Mouse (Mus musculus) kidney, postnatal 4 days (tissue): ENCODE measurements at regions not wholly inside any gene's neighbourhood (a gene's known extent, or its start where the extent isn't known, plus 50 kb on each side); places are given as distances from the start of the nearest gene placed in this dataset.

ENCODE experiments used
- DNase-seq, 2 experiments: peaks; one replicate each; pipeline ENCODE4 v3.0.0; 2021; ENCODE audit warnings: mixed read lengths in 2 of 2

DNA sequence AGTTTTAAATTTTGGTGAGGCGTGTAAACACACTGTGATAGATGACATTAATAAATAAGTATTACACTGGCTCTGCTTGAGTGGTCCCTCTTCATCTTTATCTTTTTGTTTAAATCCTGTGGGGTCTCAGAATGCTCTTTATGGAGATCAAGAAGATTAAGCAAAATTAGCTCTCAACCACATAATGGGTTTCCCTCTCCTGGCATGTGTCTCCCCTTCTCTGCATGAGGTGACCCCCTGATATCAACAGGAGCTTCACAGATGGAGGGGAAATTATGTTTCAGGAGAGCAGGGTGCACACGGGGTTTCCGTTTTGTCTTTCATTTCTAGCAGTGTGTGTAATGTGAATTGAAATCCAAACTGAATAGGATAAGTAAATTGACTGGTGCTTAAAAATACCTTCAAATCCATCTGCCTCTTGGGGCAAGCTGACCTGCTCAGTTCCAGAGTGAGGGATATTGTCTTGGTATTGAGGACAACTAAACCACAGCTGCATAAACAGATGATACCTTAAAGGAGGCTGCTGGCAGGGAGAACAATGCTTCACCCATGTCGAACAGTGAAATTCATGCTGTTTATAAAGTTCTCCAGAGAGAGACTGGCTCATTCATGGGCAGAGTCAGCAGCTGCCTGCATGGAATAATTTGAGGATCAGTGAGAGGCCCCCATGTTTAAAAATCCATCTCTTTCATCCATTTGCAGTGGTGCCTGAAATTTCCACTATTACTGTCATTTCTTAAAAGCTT lies 518.3 kb upstream of the Nr2f1 start:
- DNase-seq = no peak

DNA sequence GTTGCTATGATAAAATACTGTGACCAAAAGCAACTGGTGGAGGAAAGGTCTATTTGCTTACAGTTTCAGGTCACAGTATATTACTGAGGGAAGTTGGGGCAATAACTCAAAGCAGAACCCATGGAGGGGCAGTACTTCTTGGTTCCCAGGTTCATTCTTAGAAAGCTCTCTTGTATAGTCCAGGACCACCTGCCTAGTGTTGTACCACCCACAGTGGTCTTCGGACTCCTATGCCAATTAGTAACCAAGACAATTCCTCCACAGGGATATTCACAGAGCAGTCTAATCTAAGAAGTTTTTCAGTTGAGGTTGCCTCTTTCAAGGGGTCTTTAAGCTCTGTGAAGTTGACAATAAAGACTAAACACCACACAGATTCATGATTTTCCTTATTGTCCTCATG lies 517.6 kb upstream of the Nr2f1 start:
- DNase-seq = no peak

- DNase-seq = no peak
Measured at GRCm38 (mm10) chr13:78704693-78705092, 505.1 kb upstream of the Nr2f1 start.

- peak; percentile 5 to 15 for DNase-seq
Measured at GRCm38 (mm10) chr13:78697814-78698519, 498.4 kb upstream of the Nr2f1 start.

DNA sequence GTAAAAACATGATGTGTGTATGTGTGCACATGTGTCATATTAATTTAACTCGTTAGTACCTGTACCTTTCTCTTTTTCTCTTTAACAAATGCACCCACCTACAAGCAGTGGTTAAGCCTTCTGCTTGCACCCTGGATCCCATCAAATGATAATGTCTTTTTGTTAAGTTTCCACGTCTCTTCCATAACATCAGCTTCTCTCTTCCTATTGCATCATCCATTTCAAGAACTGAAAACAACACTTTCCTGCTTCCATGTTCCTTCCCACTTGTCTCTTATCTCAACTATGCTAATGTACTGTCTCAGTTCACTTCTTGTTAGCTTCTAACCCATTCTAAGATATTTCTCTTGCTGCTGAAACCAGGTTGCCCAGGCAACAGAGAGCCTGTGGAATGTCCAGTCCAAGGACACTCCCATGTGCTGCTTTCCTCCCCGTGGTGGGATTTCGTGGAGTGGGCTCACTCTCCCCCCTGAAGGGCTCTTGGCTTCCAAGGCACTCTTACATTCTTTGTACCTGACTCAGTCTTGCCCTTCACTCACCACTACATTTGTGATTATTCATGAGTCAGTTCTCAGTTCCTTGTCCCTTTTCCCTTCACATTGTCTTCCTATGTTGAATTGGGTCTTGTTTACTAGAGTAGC lies 479.8 kb upstream of the Nr2f1 start:
- DNase-seq = peak in 1 of 2 experiments; percentile 1

- DNase-seq = no peak
Measured at GRCm38 (mm10) chr13:78678241-78678640, 478.7 kb upstream of the Nr2f1 start.

DNA sequence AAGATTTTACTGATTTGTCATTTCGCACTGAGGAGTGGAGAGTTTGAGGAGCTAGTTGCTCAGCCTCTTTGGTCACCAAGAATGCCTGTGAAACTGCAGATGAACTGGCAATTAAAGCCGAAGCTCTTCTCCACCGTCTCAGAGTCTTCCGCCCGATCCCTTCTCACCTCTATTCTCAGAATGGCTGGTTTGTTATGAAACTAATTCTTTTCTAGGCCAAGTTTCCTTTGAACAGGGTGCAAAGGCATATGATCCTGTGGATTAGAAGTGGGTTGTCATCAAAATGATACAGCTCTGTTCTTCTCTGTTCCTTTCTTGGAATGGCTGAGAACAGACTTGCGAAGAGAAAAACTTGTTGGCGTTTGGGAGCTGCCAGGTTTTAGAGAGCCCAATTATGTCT lies 458.7 kb upstream of the Nr2f1 start:
- no peak for DNase-seq

DNA sequence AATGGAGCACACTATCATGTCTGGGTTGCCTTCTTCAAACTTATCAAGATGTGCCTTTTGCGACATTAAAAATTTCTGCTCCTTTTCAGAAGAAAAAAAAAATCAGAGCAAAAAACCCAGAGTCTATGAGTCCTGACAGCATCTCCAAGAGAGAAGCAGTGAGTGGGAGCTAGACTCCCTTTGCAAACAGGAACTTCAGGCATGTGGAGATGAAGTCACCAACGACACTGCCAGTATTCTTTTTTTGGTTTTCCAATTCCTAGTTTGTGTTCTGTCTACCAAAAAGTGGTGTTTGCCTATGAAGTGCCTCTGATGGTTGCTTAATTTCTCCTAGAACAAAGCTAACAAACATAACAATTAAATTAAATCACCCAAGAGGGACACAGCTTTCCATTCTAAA lies 457.2 kb upstream of the Nr2f1 start:
- DNase-seq = no peak

DNA sequence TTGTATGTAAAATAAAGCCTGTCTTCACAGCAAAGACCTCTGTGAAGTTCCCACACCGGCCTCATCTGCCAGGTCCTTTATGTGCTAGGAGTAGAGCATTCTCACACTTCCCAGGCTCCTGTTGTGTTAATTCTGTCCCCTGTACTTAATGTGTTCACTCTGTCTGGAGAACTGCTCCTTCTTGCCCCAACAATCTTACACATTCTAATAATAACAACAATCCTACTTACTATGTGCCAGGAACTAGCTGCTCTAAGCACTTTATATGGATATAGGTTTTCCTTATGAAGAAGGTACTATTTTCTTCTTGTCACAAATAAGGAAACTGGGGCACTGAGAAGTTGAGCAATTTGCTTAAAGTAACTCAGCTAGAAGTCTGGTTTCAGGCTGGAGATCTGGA lies 456.6 kb upstream of the Nr2f1 start:
- no peak for DNase-seq

DNA sequence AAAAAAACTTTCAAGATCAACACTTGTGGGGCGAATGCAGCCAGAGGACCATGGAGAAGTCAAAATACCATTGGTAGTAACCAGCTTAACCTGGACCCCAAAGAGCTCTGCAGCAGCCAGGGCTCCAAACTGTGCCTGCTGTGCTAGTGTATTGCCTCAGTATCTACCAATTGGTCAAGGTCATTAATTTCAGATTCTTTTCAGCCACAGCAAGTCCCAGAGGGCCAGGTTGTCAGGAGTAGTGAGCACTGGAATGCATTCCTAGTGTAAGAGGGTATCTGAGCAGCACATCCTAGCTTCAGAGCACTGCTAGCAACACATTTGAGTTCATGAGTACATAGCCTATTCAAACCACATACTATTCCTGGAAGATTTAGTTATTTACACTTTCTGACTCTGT lies 451.3 kb upstream of the Nr2f1 start:
- DNase-seq = no peak

DNA sequence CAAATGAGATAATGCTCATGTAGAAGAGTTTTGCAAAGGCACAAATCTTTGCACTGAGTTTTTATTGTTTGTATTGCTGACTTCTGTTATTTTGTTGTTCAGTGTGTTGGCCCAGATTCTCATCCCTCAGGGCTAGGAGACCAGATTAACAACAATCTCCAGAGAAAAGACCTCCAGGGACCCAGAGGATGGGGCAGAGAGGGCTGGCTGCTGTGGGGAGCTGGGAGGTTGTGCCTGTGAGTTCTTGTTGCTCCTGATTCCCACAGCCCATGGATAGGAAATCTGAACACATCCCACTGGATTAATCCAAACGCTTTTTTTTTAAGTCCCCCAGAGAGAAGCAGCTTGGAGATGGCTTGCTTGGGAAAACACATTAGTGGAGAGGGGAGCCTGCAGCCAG lies 445.0 kb upstream of the Nr2f1 start:
- no peak for DNase-seq

DNA sequence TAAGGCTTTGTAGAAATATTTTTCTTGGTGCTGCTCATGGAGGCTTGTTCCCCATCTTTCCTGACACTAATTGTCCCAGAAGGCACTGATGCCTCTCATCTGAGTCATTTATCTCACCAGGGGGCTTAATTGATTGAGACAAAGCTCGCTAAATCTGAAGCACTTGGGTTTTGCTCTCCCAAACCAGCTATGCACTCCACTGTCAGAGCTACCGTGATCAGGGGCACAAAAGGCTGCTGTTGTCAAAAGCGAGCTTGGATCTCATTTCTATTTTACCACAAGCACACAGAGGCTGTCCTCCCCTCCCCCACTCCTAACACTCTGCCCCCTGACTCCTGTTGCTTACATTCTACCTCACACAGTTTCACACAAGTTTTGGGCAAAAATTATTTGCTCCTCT lies 443.5 kb upstream of the Nr2f1 start:
- no peak for DNase-seq

DNA sequence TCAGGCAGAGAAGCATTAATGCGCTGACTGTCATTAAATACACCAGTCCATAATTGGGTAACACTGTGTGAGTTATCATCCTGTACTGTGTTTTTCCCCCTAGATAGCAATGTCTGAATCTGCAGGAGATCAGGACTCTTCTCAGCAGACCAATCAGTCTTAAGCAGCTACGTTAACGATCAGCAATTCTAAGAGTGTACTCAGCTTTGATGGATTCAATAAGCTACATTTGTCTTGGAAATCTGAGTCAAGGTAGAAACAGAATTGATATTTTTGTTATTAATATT lies 442.8 kb upstream of the Nr2f1 start:
- no peak for DNase-seq

DNA sequence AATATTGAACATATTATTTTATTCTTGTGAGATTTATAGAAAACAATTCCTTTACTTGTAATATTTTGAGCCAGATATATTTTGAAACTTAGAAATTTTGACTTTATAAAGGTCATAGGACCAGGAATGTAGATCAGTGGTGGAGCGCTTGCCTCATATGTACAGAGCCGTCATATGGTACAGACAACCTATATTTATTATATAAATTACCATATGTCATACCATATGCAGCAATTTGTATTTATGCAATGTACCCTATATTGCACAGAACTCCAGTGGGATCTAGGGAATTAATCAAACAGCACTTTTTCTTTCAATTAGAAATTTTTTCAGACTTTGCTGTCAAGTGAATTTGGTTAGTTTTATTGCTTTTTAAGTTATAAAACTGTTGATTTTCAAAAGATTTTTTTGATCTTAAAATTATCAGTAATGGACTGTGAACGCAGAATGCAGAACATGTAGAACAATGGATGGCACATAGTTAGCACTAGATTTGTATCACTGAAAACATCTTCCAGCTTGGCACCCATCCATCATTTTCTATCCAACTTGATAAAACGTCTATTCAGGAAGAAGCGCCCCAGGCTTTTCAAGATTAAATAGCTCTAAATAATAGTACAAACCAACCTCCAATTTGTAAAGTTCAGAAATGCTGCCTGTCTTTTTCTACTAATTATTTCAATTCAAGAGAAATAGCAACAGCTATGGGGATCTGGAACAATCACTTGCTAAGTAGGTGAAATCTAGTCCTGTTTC lies 442.3 kb upstream of the Nr2f1 start:
- no peak for DNase-seq

DNA sequence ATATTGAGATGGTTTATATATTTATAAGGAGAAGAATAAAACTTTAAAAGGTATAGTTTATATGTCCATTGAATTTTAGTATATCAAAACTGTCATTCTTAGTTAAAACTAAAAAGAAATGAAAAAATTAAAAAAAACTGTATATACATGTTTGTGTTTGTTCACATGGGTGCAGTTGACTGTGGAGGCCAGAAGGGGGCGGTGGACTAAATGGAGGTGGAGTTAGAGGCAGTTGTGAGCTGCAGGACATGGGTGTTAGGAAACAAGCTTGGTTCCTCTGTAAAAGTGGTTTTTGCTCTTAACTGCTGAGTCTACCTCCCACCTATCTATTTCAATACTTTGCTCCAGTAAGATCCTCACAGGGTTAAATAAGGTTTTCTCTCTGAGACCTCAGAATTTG lies 440.8 kb upstream of the Nr2f1 start:
- no peak for DNase-seq

DNA sequence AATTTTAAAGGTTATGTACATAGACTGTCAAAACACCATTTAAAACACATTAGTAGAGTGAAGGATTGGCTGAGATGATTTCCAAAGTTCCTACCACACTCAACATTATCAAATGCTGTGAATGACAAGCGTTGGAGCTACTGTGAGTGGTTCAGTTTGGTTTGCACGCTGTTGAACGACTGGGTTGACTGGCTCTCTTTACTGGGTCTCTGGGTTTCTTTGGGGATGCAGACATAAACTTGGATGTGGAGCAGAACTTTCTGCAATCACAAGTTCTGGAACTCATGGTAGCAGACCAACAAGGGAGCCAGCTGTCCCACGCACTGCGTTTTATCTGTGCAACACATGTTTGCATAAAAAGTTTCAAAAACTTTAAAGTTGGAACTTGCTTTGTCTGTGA lies 438.9 kb upstream of the Nr2f1 start:
- DNase-seq = no peak

GRCm38 (mm10) chr13:78631609-78632008 lies 432.1 kb upstream of the Nr2f1 start:
- DNase-seq = no peak

GRCm38 (mm10) chr13:78629041-78629727 lies 429.6 kb upstream of the Nr2f1 start:
- DNase-seq = peak; percentile 19 to 27

DNA sequence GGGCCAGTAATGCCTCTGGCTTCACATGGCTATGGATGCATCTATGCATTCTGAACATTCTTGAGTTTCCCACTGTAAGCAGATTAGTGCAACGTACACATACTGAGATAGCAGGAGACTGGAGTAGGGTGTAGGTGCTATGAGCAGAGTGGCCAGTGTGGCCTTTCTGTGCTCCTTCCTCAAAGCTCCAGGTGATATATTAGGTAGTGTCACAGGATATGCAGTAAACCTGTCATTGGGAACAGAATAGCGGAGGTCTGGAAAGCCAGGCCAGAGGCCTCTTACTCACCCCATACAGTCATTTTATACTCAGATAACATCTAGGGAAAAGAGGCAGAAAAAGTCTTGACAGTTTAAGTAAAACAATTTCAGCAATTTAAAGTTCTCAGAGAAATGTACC lies 424.1 kb upstream of the Nr2f1 start:
- no peak for DNase-seq

- DNase-seq = no peak
Measured at GRCm38 (mm10) chr13:78602861-78603211, 403.3 kb upstream of the Nr2f1 start.

GRCm38 (mm10) chr13:78602211-78602860 lies 402.8 kb upstream of the Nr2f1 start:
- no peak for DNase-seq

DNA sequence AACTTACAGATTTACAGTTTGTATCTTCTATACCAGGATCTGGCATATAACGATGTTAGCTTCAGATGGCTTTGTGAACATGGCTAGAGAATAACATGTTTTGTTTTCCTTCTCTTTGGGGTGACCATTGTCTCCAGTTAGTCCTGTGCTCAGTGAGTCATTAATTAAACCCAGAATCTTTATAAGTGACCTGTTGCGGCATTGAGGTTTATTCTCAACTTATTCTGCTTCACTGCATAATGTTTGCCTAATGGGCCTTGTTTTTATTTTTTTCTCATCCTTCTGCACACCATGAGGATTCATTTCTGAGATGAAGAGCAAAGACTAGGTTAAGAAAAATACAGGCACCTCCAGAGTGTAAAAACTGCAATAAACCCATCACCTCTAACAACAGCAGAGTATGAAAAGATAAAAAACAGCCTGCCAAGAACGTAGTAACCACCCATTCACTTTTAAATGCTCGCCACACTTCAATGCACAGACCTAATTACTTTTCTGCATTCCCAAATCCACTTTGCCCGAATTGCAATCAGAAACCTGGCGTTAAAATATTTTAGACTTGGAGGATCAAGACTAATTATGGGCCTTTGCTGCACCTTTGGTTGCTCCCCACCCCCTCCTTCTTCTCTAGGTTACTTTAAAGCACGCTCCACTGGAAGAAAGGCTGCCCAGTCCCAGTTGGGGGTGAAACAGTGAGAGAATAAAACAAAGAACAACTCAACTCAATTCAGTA lies 381.5 kb upstream of the Nr2f1 start:
- DNase-seq = peak; percentile 16 to 55
